ENCODE assay signal across 20 mouse cellular contexts in the genomic region with DNA sequence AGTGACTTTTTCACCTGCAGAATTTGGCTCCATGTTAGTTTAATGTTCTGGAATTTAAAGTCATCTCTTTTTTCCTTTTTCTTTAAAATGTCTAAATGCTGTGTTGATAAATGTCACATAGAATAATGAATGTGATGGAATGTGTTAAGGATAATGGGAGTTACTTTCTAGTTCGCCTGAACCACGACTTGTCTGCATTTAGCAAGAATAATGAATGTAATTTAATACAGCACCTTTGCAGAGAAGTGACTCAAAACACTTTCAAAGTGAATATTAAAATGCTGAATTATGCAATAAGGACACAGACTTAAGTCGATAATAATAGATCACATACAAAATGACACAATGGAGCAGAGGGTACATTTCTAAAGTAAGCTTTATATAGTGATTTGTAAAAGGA.
"Had no signal": no experiment of that assay in that cellular context is flagged by ENCODE, and none has a peak within 500 bp of the region (broad histone marks: within the 10 kb centered on the region; RNA-seq: fewer than 3 reads in every experiment).

No protein-coding gene starts in this region.

- ATAC-seq: midbrain, embryonic 16.5 days had no signal

- H3K9ac ChIP-seq: lung, embryonic 14.5 days; neural tube, embryonic 13.5 days; neural tube, embryonic 15.5 days; stomach, embryonic 15.5 days had no signal

- H3K27me3 ChIP-seq: megakaryocyte, embryonic 14.5 days; neural tube, embryonic 13.5 days; neural tube, embryonic 15.5 days; stomach, embryonic 15.5 days had no signal

- H3K9me3 ChIP-seq: megakaryocyte, embryonic 14.5 days; neural tube, embryonic 13.5 days; neural tube, embryonic 15.5 days; stomach, embryonic 15.5 days had no signal

- H3K4me2 ChIP-seq: lung, embryonic 14.5 days; midbrain, embryonic 11.5 days; neural tube, embryonic 13.5 days; neural tube, embryonic 15.5 days; stomach, embryonic 15.5 days had no signal

- H3K27ac ChIP-seq: macrophage; neural tube, embryonic 13.5 days; neural tube, embryonic 15.5 days; stomach, embryonic 15.5 days; stomach, postnatal 0 days had no signal

- H3K4me1 ChIP-seq: neural tube, embryonic 13.5 days; neural tube, embryonic 15.5 days; stomach, embryonic 15.5 days had no signal

- H3K36me3 ChIP-seq: neural tube, embryonic 13.5 days; neural tube, embryonic 15.5 days; stomach, embryonic 15.5 days had no signal

- H3K4me3 ChIP-seq: megakaryocyte, embryonic 14.5 days; myocyte; neural tube, embryonic 13.5 days; neural tube, embryonic 15.5 days; stomach, embryonic 15.5 days had no signal

- DNase-seq: lung, adult 18-20 months; lung, embryonic 14.5 days; lung, postnatal 10 days; lung, postnatal 36 days; midbrain, embryonic 14.5 days; retina, postnatal 1 day; right cerebral cortex, adult 18-20 months; right cerebral cortex, postnatal 14 days; thymus, adult 18-20 months; thymus, postnatal 14 days; thymus, postnatal 36 days had no signal
